Mouse (Mus musculus) 3134 (cell line): Measurements from ENCODE around the gene Usp40.

Experiments used
- DNase-seq: peaks from one replicate; pipeline ENCODE4 v3.0.0-alpha.2; 2011; ENCODE audit warnings: low spot score; ENCODE audit not compliant: insufficient read length; ENCODE audit errors: extremely low read depth

Usp40 gene

GRCm38 (mm10) chr1:87951641-87952040, 56.7 kb downstream of the Usp40 start:
- DNase-seq: no peak

DNA sequence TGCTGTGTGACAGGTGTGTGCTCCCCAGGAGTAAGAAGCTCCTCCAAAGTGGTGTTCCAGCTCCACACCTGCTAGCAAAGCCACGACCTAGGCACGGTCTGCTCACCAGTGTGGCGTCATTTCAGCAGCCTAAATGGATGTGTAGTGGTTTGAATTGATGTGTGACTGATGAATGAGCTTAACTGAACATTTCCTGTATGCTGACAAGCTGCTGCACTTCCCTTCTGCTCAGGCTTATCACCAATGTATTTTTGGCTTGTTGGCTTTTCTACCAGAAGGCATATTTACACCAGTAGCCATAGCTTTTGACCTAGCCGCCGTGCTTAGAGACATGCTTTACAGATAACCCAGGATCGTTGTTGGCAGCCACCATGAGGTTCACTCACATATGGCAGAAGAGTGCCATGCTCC, 60.7 kb downstream of the Usp40 start:
- DNase-seq: no peak

DNA sequence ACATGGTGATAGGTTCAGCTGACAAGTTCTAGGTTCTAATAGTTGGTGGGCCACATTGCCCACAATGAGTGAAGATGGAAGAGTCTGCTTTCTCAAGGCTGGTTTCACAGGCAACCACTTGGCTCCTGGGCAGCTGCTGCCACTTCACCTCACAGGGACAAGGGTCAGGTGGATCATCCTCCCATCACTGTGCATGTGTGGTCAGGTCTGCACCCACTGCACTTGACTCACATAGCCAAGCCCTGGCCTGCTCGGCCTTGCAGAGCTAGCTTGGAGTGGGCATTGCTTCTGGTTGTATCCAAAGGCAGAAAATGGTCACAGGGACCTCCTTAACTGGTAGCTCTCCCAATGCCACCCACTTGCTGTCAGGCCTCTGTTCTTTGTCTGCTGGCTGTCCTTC, 66.6 kb downstream of the Usp40 start:
- DNase-seq: no peak

DNA sequence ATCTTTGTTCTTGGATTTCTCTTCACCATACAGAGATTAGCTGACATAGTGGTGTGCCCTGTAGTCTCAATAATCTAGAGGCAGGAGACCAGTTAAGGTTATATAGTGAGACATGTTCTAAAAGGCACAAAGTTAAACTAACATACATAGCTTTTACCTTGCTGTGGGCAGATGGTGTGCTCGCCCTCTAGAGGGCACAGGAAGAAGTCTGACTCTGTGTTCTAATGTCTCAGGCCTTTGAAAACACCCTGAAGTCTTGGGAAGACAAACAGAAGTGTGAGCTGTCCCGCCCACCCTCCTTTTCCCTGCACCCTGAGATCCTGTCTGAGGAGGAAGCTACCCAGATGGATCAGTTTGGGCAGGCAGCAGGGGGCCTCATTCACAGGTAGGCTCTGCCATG, 71.8 kb downstream of the Usp40 start:
- DNase-seq: no peak

DNA sequence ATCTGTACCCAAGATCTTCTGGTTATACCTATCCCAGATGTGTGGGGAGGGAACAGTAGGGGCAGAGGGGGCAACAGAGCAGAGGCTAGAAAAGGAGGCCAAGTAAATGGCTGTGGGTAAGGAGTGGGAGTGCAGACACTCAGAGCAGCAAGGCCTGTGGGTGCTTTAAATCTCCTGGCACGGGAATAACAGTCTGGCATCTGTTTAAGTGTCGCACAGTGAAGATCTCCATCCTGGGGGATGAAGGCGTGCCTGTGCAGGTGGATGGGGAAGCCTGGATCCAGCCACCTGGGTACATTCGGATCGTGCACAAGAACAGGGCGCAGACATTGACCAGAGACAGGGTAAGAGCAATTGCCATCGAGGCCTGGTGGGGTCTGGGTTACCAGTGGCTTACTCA, 72.3 kb downstream of the Usp40 start:
- no peak for DNase-seq

- DNase-seq: no peak
Measured at GRCm38 (mm10) chr1:87935546-87935945, 72.8 kb downstream of the Usp40 start.

DNA sequence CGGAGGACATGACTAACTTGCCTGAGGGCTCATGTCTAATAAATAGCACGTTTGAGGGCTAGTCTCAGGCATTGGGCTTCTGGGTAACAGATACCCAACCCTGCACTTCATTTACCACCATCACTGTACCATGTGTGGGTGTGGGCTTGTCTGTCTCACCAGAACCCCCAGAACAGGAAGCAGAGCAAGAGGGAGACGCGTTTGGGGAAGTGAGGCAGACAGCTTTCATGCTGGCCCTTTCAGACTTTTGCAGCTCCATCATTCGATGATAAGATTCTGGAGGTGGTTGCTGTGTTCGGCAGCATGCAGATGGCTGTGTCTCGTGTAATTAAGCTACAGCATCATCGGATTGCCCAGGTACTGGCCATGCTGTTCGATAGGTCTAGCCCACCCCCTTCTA, 73.3 kb downstream of the Usp40 start:
- DNase-seq: no peak

DNA sequence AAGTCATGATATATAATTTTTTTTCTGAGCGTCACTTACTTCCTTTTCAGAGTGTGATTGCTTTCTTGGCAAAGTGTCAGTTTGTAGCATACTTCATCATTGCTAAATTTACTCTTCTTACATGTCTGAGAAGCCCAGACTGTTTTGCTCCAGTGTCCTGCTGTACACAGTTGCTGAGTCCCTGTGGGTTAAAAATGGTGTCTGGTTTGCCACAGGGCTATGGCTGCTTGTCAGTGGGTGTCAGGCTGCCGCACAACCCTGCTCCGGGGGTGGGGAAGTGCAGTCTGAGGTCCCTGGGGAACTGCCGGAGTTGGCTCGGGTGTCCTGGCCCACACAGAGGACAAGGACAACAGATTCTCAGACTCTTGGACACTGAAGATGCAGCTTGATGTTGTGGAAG, 75.3 kb downstream of the Usp40 start:
- DNase-seq: no peak

- DNase-seq: no peak
Measured at GRCm38 (mm10) chr1:87929730-87930129, 78.6 kb downstream of the Usp40 start.

DNA sequence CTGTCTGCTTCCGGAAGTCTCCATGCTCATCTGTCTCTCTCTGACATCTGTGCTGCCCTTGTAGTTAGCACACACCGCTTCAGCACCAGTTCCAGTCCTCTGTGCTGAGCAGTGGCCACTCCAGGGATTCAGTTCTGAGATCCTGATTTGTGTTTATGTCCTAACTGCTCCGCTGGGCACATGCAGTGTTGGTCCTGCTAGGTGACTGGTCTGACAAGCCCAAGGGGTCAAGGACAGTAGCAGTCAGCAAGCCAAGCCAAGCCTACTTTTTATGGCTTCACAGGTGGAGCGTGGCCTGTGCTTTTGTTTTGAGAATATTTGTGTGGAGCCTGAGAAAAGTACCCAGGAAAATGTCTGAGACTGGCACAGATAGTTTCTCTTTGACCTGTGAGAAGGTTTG, 83.5 kb downstream of the Usp40 start:
- DNase-seq: no peak

- DNase-seq: no peak
Measured at GRCm38 (mm10) chr1:87922666-87923065, 85.7 kb downstream of the Usp40 start.

DNA sequence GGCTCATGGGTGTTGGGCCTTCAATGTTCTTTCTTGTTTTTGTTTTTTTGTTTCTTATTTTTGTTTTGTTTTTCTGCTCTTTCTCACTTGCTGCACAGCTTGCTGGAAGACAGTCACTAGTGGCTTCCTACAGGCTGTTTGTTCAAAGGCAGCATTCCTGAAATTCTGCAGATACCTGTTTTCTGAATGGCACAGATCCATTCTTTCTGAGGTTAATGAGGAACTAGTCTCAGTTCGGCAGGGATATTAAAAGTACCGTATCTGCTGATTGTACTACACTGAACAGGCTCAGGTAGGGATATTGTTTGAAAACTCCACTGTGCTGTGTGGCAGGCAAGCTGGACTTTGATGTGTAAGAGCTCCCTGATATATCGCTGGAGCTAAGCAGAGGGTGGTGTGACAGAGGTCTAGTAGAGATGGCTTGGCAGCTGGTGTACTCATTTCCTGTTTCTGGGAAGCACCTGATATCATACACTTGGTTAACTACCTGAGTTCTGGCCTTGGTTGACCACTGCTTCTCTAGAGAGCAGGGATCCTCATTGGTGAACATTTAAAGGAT, 88.2 kb downstream of the Usp40 start:
- DNase-seq: no peak

GRCm38 (mm10) chr1:87918061-87918460, 90.3 kb downstream of the Usp40 start:
- no peak for DNase-seq

GRCm38 (mm10) chr1:87917361-87917760, 91.0 kb downstream of the Usp40 start:
- DNase-seq: no peak

GRCm38 (mm10) chr1:87913356-87913755, 95.0 kb downstream of the Usp40 start:
- DNase-seq: no peak

- DNase-seq: no peak
Measured at GRCm38 (mm10) chr1:87910428-87910827, 97.9 kb downstream of the Usp40 start.

- DNase-seq: no peak
Measured at GRCm38 (mm10) chr1:87909565-87909964, 98.8 kb downstream of the Usp40 start.

DNA sequence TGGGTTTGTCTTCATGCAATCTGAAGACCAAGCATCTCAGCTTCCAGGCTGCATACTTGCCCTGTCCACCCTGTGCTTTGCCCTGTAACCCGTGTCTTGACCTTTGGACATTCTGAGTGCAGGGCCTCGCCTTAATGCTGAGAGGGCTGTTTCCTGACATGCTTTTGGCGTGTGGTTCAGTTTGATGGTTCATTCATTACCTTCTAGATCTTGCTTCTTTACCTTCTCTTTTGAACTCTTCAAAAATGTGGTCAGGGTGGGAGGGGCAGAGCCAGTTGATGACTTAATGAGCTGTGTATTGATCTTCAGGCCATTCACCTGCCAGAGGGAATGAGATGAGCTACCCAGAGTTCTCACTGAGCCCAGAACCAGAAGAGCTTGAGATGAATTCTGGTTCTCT, 99.6 kb downstream of the Usp40 start:
- no peak for DNase-seq

DNA sequence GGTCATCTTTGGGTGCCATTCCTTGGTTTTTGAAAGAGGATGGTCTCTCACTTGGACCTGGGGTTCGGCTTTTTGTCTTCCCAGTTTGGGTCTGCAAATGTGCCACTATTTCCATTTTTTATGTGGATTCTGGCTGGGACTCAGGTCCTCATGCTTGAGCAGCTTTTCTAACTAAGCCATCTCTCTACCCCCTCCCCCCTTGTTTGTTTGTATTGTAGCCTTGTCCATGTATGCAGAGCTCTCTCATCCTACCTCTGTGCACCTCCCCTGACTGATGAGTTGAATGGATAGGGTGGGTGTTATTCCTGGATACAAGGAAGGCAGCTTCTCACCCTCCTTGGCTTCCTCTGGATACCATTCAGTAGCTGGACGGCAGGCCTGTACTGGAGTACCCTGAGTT, 100.3 kb downstream of the Usp40 start:
- DNase-seq: no peak

GRCm38 (mm10) chr1:87906361-87906956, 101.9 kb downstream of the Usp40 start:
- DNase-seq: no peak

DNA sequence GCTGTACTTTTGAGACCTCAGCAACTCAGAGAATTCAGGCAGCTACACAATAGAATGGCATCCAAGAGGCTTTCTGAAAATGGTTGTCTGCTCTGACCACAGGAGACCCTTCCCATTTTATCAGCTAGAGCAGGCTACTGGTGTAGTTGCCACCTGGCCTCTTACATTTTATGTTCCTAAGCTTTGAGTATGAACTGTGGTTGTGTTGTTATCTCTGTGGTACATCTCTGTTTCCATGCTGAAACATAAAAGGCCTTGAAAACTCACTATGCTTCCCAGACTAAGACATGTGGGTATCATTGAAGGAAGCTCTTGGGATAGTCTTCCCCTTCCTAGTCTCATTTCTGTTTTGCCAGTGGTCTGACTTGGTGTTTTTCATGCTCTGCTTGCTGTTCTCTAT, 106.2 kb downstream of the Usp40 start:
- no peak for DNase-seq

DNA sequence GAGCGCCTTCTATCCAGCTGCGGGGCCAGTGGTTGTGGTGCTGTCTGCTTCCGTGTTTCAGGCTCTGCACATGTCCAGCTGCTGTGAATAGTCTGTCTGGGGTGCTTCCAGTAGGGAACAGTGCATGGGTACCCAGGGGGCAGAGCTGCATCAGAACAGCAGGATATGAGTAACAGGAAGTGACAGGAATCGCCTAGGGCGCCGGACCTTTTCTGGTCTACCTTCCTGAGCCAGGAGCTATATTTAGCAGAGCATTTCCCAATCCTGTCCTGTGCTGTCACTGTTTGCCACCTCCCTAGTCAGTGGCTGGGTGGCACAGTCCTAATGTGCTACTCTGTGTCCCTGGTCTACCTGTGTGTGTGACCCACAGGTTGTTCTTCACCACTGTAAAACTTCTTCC, 107.4 kb downstream of the Usp40 start:
- DNase-seq: peak; percentile 79

DNA sequence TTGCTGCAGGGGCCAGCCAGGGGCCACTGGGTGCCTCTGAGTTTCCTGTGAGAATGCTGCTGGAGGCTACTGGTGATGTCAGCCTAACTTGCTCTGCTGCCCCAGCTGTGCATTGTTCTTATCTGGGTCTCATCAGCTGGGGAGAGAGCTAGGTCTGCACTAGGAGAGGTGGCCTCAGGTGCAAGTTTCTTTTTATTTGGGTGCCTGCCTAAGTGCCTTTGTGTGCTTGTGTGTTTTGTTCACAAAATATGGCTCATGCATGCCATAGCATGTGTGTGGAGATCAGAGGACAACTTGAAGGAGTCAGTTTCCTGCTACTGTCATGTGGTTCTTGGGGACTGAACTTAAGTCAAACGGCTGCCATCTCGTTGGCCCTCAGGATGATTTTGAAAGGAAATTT, 108.7 kb downstream of the Usp40 start:
- DNase-seq: no peak
